Mouse (Mus musculus) adrenal gland, adult 2 months (tissue): ENCODE measurements around the gene Eno1. TPM values are rescaled to one million over a fixed set of nuclear protein-coding genes. Genes with fewer than 3 reads are reported as not detected.

Experiments used
- DNase-seq: peaks from one replicate; pipeline ENCODE4 v3.0.0; 2021
- polyA plus RNA-seq: library from polyadenylated mRNA; depleted of rRNA; stranded (reverse); fragments of >200 nt; gene quantifications from 2 replicates; pipeline ENCODE4 v1.2.3, GENCODE M21; 2012
- total RNA-seq, 2 experiments: library from RNA; stranded (reverse); gene quantifications; 2 replicates each; pipeline ENCODE4 v1.2.3; 2021

The Eno1 gene
- total and polyA plus RNA-seq, 3 experiments, result 381 to 501 (median 428) TPM

DNA sequence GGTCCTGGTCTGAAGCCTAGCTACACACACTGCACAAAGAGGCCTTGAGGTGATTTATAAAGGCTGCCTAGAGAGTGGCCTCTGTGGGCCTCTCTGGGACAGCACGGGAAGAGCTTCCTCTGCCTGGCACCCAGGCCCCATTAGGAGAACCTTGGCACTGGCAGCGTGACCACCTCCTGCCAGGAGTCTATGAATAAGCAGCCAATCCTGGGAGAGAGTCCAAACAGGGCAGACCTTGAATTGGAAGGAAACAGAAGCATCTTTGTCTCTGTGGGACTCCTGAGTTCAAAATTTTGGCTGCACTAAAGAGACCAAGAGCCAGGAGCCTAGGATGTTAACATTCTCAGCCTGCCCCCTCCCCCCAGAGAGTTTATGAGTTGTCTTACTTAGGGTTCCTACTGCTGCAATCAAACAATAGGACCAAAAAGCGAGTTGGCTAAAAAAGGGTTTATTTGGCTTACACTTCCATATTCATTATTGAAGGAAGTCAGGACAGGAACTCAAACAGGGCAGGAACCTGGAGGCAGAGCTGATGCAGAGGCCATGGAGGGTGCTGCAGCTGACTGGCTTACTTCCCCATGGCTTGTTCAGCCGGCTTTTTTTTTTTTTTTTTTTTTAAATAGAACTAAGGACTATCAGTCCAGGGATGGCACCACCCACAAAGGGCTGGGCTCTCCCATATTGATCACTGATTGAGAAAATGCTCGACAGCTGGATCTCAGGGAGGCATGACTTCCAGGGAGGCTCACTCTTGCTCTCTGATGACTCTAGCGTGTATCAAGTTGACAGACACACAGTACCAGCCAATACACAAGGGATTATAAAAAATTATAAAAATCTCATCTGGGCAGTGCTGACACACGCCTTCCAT is 9.5 kb upstream of the Eno1 start:
- DNase-seq, result peak; percentile 93

DNA sequence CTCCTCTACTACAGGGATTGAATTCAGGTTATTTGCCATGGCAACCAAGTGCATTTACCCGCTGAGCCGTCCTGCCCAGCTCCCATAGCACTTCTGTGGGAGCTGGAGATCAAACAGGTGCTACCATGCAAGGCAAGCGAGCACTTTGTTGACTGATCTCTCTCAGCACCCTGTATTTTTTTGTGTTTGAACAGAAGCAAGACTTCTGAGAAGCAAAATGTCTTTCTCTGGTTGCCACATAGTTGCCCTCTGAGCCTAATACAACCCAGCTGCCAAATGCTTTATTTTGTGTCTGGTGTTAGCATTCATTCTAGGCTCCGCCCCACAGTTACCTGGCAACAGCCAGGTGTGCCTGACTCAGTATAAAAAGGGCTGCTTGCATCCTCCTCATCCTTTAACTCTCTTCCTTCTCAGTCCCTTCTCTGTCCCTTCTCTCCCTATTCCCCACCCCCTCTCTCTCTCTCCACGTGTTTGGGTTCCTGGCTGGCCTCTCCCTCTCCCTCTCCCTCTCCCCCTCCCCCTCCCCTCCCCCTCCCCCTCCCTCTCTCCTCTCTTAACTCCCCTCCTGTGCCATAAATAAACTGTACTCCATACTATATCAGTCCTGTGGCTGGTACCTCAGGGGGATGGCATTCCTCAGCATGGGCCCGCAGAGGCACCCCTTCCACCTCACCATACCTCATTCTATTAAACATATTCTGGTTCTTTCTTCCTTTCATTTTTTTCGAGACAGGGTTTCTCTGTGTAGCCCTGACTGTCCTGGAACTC is 7.8 kb upstream of the Eno1 start:
- DNase-seq, result peak; percentile 4

DNA sequence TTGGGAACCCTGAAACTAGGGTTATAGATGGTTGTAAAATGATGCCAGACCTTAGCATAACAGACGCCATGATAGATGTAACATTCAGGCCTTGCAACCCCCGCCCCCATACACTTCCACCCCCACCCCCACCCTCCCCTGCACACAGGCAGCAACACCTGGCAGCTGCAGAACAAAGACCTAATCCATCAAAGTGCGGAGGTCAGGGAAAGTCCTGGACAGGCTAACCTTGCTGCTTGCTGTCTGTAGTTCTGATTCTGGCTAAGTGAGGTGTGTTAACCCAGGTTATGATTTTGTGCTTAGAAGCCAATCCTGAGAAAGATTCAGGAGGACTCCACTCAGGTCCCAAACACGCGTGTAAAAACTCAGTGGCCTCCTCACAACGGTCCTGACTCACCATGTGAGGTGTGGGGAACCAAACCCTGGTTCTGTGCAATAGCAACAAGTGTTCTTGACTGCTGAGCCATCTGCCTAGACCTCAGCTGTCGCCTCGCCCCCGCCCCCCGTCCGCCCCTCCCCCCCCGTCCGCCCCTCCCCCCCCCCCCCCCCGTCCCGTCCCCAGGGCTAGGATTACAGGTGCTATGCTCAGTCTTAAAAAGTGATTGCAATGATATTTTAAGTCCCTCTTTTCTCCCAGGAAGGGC is 6.7 kb upstream of the Eno1 start:
- peak; percentile 1 for DNase-seq

DNA sequence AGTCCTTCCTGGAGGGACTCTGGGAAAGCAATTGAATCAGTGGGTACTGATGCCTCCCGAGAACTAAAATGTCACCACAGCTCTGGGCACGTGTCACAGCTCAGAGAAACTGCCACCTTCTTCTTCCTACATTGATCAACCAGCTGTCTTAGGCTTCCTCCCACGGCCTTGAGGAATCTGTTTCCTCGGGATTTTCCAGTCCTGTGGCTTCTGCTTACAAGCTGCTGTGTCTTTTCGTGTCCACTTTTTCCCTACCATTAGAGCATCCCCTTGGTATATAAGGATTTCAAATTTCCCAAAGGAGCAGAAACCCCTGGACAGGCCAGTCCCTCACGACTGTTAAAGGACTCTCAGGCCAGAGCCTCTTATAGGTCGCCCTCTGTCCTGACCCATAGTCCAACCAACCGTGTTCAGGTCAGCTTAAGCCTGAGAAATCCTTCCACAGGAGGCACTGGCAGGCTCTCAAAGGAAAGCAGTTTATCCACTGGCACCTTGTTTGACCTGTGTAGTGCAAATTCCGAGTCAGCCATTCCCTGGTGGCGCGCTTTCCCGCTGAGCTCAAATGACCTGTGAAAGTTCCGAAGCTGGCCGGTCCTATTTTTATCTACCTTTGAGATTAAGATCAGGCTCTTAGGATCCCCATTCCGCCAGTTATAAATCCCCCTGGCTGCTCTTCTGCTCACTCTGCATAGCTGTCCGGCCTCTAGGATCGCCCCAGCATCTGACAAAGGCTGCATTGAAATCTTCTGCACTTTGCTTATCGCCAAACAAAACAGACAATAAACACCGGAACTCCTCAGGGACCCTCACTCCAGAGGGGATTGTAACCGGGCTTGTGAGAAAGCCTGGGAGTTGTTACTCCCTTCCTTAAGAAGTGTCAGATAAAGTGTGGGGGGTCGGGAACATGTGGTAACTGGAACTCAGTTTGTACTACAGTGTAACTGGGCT is 5.8 kb upstream of the Eno1 start:
- DNase-seq, result peak; percentile 47

DNA sequence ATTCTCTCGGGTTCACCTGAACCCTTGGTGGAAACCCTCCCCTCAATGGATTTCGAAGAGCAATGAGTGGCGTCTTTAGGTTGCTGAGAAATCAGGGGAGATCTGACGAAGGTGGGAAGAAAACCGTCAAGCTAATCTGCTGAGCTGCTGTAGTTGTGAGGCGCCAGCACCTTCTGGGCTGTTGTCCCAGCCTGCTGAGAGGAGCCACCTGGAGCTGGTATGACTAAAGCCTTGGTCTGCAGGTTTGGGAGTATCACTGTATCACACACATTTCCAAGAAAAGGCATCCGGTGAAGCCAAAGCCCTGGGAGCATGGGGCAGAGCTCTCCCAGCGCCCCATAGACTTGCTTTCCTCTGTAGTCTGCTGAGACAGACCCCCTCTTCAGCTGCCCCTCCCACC is 4.7 kb upstream of the Eno1 start:
- no peak for DNase-seq

DNA sequence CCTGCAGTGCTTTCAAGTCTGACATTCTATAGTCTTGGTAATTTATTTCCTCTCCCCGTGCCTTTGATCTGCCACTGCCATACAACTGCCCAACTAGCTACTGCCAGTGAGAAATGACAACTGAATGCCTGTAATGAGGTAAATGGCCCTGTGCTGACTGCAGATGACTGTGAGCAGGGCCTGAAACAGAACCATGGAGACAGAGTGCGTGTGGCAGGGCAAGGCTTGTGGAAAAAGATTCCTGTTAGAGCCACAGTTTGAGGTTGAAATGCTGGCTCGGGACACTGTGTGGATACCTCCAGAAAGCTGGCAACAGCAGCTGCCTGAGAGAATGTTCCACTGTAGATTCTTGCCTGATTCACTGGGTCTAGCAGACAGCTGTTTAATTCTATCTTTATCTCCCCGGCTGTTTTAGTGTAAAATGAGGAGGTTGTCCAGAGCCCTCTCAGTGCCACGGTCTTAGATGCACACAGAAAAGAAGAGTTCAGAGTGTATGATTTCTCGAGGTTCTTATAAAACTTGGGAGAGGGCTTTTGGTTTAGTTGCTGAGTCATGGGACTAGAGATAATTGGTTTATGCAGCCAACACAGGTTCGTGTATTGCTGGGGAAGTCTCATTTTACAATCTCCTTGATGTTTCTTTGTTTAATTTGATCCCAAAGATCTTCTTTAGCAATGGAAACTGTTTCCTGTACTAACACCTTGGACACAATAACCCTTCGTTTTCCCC is 1.8 kb upstream of the Eno1 start:
- no peak for DNase-seq

DNA sequence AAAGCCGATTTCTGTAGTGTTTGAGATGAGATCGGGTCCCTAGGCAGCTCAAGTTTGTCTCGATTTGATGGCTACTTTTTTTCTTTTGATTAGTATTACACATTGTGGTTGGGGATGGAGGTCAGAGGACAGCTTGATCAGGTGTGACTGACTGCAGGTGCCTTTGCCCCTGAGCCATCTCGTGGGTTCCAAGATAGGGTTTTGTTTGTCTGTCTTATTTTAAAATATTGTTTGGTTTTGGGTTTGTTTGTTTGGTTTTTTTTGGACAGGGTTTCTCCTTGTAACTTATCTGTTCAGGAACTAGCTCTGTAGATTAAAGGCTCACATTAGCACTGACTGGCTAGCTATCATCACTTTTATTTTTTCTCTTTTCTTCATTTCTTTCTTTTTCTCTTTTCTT is 936 bp upstream of the Eno1 start:
- DNase-seq, result no peak

DNA sequence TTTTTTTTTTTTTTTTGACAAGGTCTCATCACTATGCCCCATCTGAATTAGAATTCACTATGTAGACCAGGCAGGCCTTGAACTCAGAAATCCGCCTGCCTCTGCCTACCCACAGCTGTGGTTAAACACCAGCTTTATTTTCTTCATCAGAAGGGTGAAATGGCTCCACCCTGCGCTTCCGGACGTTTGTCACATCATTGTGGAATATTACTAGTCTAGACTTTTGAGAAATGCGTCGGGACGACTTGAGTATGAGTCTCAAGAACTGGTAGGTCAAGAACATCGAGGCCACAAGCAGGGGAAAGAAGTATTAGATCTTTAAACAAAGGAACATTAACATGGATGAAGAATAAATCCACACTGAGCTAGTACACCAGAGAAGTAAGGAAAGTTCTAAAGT is 490 bp upstream of the Eno1 start:
- DNase-seq, result no peak

DNA sequence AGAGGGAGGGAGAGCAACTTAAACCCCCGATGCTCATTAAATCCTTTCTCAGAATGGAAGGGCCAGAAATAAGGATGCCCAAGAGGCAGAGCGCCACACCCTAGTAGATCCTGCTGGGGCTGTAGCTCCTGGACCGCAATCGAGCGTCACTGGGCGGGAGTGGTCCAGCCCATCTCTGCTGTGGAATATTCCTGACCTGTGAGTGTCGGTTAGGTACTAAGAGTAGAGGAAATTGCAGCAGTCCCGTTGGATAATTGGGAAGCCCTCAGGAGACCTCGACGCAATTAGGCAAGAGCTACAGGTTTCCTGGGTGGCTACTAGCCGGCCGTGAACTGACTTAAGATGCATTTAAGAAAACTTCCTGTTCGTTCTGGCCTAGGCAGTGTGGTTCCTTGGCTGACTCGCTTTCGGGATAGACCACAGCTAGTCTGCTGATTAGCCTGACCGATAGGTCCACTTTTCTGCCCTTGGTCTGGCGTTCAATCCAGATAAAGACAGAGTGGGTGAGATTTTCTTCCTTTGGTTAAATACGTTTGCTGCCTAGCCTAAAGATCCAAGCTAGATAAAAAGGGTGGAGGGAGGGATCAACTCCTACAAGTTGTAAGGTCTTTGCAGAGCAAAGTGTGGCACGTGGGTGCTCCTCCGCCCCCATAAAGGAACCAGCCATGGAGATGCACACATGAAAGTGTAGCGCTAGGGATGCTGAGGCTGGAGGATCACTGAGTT is 1.3 kb downstream of the Eno1 start:
- DNase-seq, result peak; percentile 56

DNA sequence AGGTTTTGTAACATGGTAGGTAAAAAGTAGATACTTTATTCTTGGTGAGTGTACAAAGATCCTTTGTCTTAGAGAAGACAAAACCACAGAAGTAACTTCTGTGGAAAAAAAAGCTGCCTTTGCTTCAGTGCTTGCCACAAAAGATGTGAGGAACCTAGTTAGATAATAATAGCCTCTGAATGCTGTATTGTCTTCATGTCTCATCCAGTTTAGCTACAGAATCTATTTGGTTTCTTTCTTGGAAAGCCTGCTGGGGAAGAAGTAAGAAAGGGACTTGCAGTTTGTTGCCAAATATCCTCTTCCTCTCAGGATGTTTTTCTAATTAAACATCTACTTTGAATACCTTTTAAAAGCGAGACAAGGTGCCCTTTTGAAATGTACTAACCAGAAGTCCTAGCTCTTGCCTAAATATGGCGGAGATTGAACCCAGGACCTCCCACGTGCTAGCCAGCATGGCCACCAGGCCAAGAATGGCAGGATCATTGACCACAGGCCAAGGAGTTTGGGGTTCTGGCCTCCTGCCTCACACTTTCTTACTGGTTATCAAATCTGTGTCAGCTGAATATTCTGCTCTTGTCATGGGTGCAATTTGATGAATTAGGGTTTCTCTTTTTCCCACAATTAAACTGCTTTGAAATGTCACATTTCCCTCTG is 2.0 kb downstream of the Eno1 start:
- DNase-seq, result peak; percentile 49

DNA sequence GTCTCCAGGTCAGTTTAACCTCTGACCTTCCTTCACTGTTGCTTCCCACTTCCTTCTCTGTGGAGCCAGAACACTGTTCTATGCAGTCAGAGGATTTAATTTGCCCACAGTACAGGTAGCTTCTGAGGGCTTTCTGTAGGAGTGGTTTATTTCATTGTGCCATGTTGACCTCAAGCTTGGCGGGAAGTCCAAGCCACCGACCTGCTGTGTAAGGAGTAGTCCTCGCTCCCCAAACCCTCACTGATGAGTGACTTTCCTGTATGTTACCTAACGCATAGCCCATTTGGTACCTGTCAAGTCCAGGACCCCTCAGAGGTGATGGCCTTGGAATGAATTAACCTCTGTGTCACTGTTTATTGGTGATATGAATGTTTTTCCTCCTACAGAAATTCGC is 2.6 kb downstream of the Eno1 start:
- DNase-seq, result no peak

DNA sequence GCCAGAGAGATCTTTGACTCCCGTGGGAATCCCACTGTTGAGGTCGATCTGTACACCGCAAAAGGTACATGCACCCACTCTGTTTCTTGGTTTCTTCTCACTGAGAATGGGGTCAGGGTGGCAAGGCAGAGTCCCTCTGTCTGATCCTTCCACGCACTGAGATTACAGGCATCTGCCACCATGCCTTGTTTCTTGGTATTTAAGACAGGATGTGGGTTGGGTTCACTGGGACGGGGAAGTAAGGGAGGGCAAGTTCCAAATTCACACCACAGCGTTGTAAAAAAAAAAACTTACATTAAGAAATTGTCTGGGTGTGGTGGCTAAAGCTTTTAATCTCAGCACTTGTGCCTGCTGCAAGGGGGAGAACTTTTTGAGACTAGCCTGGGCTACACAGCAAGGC is 3.0 kb downstream of the Eno1 start:
- DNase-seq, result no peak

DNA sequence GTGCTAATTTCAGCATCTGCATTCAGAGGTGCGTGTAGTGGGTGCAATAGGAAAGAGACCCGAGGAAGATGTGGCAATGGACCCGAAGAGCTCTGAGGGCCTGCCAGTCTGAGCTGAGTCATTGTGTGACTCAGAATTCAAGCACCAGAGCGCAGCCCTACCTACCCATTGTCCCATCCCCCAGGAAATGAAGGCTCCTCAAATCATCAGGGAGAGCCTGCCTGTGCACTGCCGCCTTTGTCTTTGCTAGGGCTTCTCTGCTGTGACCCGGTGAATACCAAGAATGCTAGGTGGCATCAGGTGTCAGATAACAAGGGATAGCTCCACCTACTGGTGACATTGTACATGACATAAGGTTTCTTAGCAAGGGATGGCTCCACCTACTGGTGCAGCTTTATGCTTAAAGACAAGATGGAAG is 3.4 kb downstream of the Eno1 start:
- DNase-seq, result peak; percentile 83

DNA sequence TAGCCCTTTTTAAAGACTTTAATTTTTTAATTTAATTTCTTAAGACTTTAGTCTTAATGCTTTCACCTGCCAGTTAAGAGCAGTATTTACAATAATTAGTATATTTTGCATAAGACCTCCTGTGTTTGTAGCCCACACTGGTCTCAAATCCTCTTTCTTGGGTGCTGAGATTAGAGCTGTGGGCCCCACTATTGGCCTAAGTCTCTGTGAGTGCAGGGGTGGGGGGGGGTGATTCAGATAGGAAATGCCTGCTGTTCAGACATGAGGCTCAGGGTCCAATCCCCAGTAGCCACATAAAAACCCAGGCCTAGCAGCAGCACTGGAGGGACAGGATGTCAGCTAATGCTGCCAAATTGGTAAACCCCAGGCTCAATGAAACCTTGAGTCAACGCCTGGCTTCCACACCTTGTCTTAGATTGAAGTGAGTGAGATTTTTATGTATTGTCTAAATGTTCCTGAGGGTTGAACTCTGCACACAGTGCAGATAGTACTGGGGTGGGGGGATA is 3.9 kb downstream of the Eno1 start:
- DNase-seq, result no peak

DNA sequence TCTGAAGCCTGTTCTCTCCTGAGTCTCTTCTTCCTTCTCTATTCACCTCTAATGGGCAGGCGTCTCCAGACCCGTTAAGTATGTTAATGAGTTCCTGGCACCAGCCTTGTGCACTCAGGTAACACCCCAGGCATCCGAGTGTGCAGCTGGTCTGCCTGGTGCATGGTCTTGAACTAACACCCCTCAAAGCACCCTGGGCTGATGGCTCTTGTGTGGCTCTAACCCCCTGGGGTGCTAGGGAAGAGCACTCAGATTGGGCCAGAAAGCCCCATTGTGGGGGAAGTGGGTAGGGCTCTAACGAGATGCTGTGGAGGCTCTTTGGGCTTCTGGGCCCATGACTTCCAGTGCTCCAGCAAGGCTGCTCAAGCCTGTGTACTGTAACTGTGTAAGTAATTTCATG is 5.2 kb downstream of the Eno1 start:
- no peak for DNase-seq

DNA sequence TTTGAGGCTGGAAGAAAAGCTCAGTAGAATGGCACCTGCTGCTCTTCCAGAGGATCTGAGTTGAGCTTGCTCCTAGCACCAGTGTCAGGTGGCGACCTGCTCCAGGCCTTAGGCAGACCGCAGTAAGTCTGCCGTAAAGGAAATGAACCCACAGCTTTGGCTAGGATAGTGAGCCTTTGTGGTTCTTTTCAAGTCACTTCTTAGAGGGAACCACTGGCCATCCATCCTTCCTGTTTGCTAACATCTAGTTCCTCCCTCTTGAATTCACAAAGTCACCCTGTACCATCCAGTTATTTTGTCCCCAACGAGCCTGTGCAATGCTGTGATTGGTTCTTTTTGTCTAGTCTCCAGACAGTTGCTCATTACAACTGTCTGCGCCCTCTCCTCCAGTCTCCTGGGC is 6.2 kb downstream of the Eno1 start:
- DNase-seq, result no peak

DNA sequence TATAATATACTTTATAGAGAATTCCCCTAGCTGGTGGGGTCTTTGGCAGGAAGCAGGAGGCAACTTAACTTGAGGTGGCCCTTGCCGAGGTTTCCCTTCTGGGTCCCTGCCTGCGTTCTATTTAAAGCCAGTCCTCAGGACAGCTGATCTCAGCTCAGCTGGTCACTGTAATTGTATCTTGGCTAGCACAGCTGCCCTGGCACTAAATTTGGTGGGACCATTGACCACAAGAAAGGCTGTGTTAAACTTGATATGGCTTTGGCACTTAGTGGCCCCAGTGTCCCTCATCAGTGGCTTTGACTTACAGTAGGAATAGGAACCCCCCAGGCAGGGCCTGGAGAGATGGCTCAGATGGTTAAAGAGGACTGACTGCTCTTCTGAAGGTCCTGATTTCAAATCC is 9.4 kb downstream of the Eno1 start:
- DNase-seq, result no peak

DNA sequence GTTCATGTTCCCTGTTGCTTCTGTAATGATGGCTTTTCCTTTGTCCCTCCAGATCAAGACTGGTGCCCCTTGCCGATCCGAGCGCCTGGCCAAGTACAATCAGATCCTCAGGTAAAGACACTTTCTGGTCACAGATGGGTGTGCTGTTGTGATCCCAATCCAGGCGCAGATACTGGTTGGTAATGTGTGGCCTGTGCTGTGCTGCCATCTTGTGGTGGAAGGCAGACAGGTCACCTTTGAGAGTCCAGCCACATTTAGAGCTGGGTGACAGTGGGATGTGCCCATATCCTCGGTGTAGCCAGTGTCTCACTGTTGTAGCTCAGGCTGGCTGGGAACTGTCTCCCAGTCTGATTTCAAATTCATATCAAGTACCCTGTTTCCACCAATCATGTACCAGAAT is 11.5 kb downstream of the Eno1 start:
- peak; percentile 72 for DNase-seq

DNA sequence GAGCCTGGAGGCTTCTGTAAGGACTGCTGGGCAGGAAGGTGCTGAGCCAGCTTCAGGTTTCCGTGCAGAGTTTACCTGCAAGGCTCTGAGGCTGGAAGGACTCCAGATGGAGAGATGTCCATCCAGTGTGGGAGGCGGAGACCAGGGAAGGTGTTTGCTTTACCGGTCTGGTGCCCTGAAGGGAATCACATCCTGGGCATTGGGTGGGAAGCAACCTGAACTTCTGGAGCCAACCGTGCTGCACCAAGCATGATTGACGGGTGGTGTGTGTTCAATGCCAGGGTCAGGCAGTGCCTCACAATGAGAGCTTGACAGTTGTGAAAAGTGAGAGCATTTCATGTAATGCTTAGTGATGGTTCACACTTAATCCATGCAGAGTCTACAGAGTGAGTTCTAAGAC is 12.4 kb downstream of the Eno1 start:
- no peak for DNase-seq
